Mouse (Mus musculus) embryonic facial prominence, embryonic 15.5 days (tissue): Measurements from ENCODE around the gene Efemp2. TPM values are rescaled to one million over a fixed set of nuclear protein-coding genes. Genes with fewer than 3 reads are reported as not detected.

Experiments used
- ATAC-seq: fragments of 200-750 bp; cut with Nextera tagmentation; 2 replicates; pipeline ENCODE4 v1.8.0; 2017; ENCODE audit warnings: low read depth, moderate TSS enrichment; ENCODE audit not compliant: insufficient number of reproducible peaks, low FRiP score, low TSS enrichment
- H3K27ac ChIP-seq: fragments of 300-500 bp; sonication (generic); replicated peaks from 2 replicates; pipeline ENCODE4 v1.5.1; 2015; ENCODE audit warnings: mild to moderate bottlenecking, inconsistent platforms
- H3K27me3 ChIP-seq: fragments of 300-500 bp; sonication (generic); 2 replicates; pipeline ENCODE4 v1.6.1; 2015; ENCODE audit warnings: inconsistent platforms
- H3K36me3 ChIP-seq: fragments of 300-500 bp; sonication (generic); 2 replicates; pipeline ENCODE4 v1.6.1; 2015; ENCODE audit warnings: mild to moderate bottlenecking, inconsistent platforms
- H3K4me1 ChIP-seq: fragments of 300-500 bp; sonication (generic); 2 replicates; pipeline ENCODE4 v1.6.1; 2015; ENCODE audit warnings: inconsistent platforms
- H3K4me2 ChIP-seq: fragments of 300-500 bp; sonication (generic); replicated peaks from 2 replicates; pipeline ENCODE4 v1.6.1; 2015; ENCODE audit warnings: mild to moderate bottlenecking, inconsistent platforms
- H3K4me3 ChIP-seq: fragments of 300-500 bp; sonication (generic); replicated peaks from 2 replicates; pipeline ENCODE4 v1.5.1; 2015; ENCODE audit warnings: mild to moderate bottlenecking, inconsistent platforms
- H3K9ac ChIP-seq: fragments of 300-500 bp; sonication (generic); 2 replicates; pipeline ENCODE4 v1.6.1; 2015; ENCODE audit warnings: inconsistent platforms
- H3K9me3 ChIP-seq: fragments of 300-500 bp; sonication (generic); replicated peaks from 2 replicates; pipeline ENCODE4 v1.6.1; 2016; ENCODE audit warnings: inconsistent platforms
- WGBS: fragments of 180-500 bp; shearing (Covaris S2); methylation state at CpG from one replicate; pipeline ENCODE4 v1.1.7; 2015; 5-methylcytosine and 5-hydroxymethylcytosine counted together
- polyA plus RNA-seq: library from polyadenylated mRNA; unstranded; fragments of >200 nt; fragmentation: Nextera tagmentation; extraction: Ambion mirVana; gene quantifications from 2 replicates; pipeline ENCODE4 v1.2.1, GENCODE M21; 2015

Gene Efemp2
- polyA plus RNA-seq, 1 experiment from 2014 or later = 219 TPM

DNA sequence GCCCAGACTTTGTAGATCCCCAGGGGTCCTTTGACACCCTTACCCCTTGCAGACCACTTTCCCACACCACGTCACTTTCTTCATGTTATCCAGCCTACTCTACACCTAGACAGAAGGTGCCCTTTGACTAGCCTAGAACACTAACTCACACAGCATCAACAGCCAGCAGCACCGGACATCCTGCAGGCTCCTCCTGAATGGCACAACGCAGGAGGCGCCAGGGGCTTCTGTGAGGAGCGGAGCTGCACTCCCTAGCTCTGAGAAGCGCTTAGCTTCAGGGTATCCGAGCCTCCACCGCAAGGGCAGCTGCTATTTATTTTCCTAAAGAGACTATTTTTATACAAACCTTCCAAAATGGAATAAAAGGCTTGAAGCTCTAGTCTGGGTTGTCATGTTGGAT lies 18.2 kb upstream of the Efemp2 start:
- peaks cover 11% of the 10 kb centered on the region; the same call in 1 of the 2 replicates for H3K27me3 ChIP-seq
- H3K27ac ChIP-seq = no peak overlapping the region
- H3K4me1 ChIP-seq = peaks cover 39% of the 10 kb centered on the region
- H3K9ac ChIP-seq = no peak overlapping the region
- H3K36me3 ChIP-seq = peaks cover 10% of the 10 kb centered on the region
- H3K9me3 ChIP-seq = no peaks in the 10 kb centered on the region
- 51% methylated on average over 8 of the region's 8 CpGs for WGBS
- peak overlapping the region; percentile 99 for H3K4me2 ChIP-seq
- no peak for ATAC-seq
- H3K4me3 ChIP-seq = peak overlapping the region; percentile 77

DNA sequence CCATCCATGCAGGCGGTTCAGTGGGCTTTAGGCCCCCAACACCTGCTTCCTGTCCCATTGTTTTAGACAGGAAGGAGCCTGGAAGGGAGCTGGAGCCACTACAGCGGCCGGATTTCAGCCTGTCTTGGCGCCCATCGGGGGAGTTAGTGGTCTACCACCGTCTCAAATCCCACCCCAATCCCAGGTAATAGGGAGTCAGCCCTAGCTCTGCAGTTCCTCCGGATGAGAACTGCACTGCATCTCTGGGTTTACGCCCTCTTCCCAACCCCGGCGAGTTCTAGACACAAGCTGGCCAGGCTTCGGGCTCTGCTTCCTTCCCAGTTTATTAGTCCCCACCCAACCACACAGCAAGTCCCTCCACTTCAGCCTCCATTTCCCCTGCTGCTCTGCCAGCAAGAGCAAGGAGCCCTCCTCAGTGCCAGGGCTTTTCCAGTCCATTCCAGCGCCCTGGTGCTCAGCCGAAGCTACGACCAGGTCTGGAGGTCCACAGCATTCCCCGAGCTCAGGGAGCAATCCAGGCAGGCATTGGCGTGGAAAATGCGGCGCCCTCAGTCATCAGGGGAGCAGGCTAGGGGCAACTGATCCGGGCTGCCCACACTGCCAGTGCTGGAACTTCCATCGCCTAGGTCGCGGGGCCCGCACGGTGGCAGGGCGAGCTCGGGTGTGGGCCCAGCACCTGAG lies 17.4 kb upstream of the Efemp2 start:
- H3K36me3 ChIP-seq = peaks cover 10% of the 10 kb centered on the region
- peak overlapping the region; percentile 74 for H3K9ac ChIP-seq
- peak overlapping the region; percentile 99 for H3K4me2 ChIP-seq
- peaks cover 46% of the 10 kb centered on the region for H3K4me1 ChIP-seq
- H3K27ac ChIP-seq = peak overlapping the region; percentile 92
- peak overlapping the region; percentile 77 for H3K4me3 ChIP-seq
- WGBS = 3% methylated on average over 26 of the region's 26 CpGs
- H3K9me3 ChIP-seq = no peaks in the 10 kb centered on the region
- H3K27me3 ChIP-seq = peaks cover 4% of the 10 kb centered on the region; the same call in 1 of the 2 replicates
- ATAC-seq = no peak

DNA sequence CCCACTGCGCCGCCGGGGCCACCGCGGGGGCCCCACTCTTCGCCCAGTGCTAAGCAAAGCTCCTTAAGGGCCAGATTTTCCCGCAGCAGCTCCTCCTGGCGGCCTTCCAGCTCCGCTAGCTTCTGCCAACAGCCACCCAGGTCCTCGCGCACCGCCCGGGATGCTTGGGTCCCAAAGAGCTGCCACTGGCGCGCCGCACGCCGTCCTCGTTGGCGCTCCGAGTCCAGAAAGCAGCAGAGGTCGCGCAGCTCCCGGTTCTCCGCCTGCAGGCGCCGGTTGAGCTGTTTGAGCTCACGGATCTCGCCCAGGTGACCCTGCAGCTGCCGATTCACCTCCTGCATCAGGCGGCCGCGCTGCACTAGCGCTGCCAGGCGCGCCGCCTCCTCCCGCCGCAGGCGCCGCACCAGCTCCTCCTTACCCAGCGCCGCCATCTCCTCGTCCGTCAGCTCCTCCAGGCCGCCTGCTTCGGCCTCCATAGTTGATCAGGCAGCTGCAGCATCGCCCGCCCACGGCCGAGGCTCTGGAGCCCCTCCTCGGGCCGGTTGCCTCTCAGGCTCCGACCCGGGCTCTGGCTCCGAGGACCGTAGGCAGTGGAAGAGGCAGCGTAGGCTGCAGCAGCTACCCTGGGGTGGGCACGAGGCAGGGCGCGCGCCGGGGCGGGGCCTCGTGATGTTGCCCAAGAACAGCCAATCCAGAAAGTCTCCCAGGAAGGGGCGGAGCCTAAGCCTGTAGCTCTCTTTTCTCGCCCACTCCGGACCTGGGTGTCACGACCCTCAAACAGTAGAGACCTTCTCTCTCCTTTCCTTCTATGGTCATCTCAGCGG lies 16.6 kb upstream of the Efemp2 start:
- Histone ChIP-seq H3K9ac (peak overlapping the region; percentile 74), H3K27ac (peak overlapping the region; percentile 92), H3K27me3 (peaks cover 4% of the 10 kb centered on the region; the same call in 1 of the 2 replicates), H3K4me3 (peak overlapping the region; percentile 77), H3K9me3 (no peaks in the 10 kb centered on the region), H3K4me2 (peak overlapping the region; percentile 99), H3K4me1 (peaks cover 52% of the 10 kb centered on the region), H3K36me3 (peaks cover 15% of the 10 kb centered on the region)
- peak; percentile 93 for ATAC-seq
- WGBS = under 1% methylated on average over 70 of the region's 70 CpGs

DNA sequence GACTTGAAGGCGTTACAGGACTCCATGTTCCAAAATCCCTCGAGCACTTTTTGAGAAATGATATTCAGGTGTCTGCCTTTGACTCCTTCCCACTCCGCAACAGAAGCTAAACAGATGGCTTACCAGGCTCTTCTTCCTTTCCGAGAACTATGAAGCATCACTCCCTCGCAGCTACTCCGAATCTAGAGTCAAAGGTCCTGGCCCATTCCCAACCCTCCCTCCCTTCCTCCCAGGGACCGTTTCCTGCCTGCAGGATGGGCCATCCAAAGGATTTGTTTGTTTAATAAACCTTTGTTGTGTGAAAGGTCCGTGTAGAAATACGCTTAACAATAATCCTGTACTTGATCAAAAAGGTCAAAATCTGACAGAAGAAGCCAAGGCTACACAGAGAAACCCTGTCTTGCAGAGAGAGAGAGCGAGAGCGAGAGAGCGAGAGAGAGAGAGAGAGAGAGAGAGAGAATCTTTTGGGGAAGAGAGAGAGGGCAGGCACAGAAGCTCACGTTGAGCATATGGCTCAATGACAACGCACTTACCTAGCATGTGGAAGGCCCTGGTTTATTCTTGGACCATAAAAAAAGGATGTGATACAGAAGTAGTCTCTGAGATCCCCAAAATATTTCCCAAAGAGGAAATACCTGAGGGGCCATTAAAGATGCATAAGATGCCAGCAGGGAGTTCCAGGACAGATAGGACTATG lies 15.9 kb upstream of the Efemp2 start, which contains the start of gene Ccdc85b:
Gene Ccdc85b (minus strand): TSS at position 149 of the 697 bp plus-strand sequence.
- Histone ChIP-seq H3K4me2 (peak within 1 kb of the TSS; percentile 99), H3K27me3 (peaks cover 4% of the 10 kb centered on the region; the same call in 1 of the 2 replicates), H3K27ac (peak within 1 kb of the TSS; percentile 92), H3K9ac (peak within 1 kb of the TSS; percentile 74), H3K9me3 (no peaks in the 10 kb centered on the region), H3K4me3 (peak within 1 kb of the TSS; percentile 77), H3K36me3 (peaks cover 22% of the 10 kb centered on the region), H3K4me1 (peaks cover 52% of the 10 kb centered on the region)
- ATAC-seq = no peak
- 13% methylated on average over 14 of the region's 14 CpGs for WGBS

DNA sequence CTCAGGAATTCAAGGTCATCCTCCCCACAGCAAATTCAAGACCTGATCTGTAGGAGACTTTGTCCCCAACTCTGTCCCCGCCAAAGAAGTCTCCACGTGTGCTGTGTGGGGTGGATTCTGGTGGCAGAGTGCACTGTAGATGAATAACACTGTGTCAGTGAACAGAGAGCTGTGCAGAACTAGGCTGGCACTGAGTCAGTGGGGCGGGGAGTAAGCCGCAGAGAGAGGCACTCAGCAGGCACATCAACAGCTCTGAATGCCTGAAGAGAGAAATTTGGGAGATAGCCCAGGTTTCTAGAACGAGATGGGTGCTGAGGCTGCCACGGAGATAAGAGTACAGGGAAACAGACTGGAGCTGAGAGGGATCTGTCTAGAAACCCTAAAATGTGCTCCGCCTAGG lies 14.7 kb upstream of the Efemp2 start:
- Histone ChIP-seq H3K27me3 (peaks cover 4% of the 10 kb centered on the region; the same call in 1 of the 2 replicates), H3K4me2 (no peak overlapping the region), H3K27ac (no peak overlapping the region), H3K36me3 (peaks cover 23% of the 10 kb centered on the region), H3K4me1 (peaks cover 57% of the 10 kb centered on the region), H3K9me3 (no peaks in the 10 kb centered on the region), H3K4me3 (no peak overlapping the region), H3K9ac (no peak overlapping the region)
- 65% methylated on average over 7 of the region's 7 CpGs for WGBS
- no peak for ATAC-seq

DNA sequence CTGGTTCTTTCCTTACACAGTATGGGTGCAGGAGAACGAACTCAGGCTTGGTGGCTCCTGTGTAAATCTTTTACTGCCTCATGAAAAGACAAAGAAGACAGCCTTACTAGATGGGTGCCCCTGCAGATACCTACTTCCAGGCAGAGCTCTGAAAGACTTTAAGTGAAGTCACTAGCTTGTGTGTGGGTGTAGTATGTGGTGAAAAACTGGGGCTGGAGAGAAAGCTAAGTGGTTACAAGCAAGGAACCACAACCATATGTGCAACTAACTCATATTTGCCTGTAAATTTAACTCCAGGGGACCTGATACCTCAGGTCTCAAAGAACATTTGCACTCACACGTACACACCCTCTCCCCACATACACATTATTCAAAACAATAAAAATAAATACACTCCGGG lies 13.9 kb upstream of the Efemp2 start:
- Histone ChIP-seq H3K9me3 (no peaks in the 10 kb centered on the region), H3K27ac (peak overlapping the region; percentile 84), H3K36me3 (peaks cover 25% of the 10 kb centered on the region), H3K9ac (peak overlapping the region; percentile 66), H3K4me2 (peak overlapping the region; percentile 86), H3K4me1 (peaks cover 61% of the 10 kb centered on the region), H3K4me3 (peak overlapping the region; percentile 89), H3K27me3 (peaks cover 4% of the 10 kb centered on the region; the same call in 1 of the 2 replicates)
- 31% methylated on average over 3 of the region's 3 CpGs for WGBS
- no peak for ATAC-seq

DNA sequence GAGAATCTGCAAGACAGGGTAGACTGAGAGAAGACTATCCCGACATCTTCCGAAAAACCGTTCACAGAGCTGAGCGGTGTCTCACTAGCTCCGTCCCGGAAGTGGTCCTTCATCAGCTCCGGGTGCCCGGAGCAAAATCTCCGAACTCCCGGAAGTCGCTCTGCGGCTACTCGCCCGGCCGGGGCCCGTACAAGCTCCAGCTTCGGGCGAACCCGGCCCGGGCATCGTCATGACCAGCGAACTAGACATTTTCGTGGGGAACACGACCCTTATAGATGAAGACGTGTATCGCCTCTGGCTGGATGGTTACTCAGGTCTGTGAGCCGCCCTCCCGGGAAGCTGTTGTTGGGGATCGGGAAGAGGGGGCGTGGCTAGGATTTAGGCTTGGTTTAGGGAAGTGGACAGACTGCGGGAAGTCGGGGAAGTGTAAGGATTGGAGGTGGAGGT lies 13.3 kb upstream of the Efemp2 start, which contains the start of gene Fibp:
Gene Fibp (plus strand): TSS at position 151 of the 447 bp plus-strand sequence.
- WGBS = under 1% methylated on average over 32 of the region's 32 CpGs

DNA sequence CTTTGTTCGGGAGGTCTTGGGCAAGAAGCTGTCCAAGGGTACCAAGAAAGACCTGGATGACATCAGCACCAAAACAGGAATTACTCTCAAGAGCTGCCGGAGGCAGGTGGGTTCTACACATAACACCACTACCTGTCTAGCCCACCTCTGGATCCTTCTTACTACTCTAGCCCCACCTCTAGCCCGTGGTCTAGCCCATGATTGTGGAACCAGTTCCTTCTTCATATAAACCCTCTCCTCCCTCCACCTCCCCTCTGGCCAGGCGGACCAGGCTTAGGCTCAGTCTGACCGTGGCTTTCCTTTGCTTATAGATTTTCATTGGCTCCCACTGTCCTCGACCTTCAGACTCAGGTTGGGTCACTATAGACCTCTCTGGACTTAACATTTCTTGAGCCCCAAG lies 12.3 kb upstream of the Efemp2 start:
- no peaks in the 10 kb centered on the region for H3K9me3 ChIP-seq
- ATAC-seq = no peak
- peaks cover 4% of the 10 kb centered on the region; the same call in 1 of the 2 replicates for H3K27me3 ChIP-seq
- peak overlapping the region; percentile 86 for H3K4me2 ChIP-seq
- H3K9ac ChIP-seq = 0 out of 2 replicates have a peak overlapping the region, but pooled peaks have one; percentile 66
- peaks cover 45% of the 10 kb centered on the region for H3K4me1 ChIP-seq
- H3K36me3 ChIP-seq = peaks cover 40% of the 10 kb centered on the region
- H3K4me3 ChIP-seq = peak overlapping the region; percentile 89
- no peak overlapping the region for H3K27ac ChIP-seq
- WGBS = 84% methylated on average over 6 of the region's 6 CpGs

More for the DNA sequence above, 13.3 kb upstream of the Efemp2 start, which contains the start of gene Fibp:
- Histone ChIP-seq H3K4me1 (peaks cover 55% of the 10 kb centered on the region), H3K4me3 (peak within 1 kb of the TSS; percentile 89), H3K9me3 (no peaks in the 10 kb centered on the region), H3K4me2 (peak within 1 kb of the TSS; percentile 86), H3K27ac (peak within 1 kb of the TSS; percentile 84), H3K27me3 (peaks cover 4% of the 10 kb centered on the region; the same call in 1 of the 2 replicates), H3K36me3 (peaks cover 30% of the 10 kb centered on the region), H3K9ac (peak within 1 kb of the TSS; percentile 66)
- peak; percentile 46 for ATAC-seq

DNA sequence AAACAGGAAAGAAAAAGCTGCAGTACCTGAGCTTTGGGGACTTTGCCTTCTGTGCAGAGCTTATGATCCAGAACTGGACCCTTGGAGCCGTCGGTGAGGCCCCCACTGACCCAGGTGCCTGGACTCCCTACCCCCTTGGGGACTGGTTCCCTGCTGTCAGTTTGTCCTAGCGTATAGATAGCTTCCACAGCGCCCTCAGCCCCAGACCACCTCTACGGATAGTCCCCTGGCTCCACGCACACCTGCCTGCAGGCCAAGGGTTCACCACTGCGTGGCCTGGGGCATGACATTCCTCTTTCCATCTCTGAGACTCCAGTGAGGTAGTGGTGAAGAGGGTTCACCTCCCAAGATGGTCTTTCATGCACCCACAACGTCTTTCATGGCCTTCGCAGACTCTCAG lies 10.5 kb upstream of the Efemp2 start:
- Histone ChIP-seq H3K4me1 (peaks cover 31% of the 10 kb centered on the region), H3K4me2 (no peak overlapping the region), H3K9ac (no peak overlapping the region), H3K36me3 (peaks cover 56% of the 10 kb centered on the region), H3K4me3 (no peak overlapping the region), H3K27ac (no peak overlapping the region), H3K9me3 (no peaks in the 10 kb centered on the region), H3K27me3 (peaks cover 4% of the 10 kb centered on the region; the same call in 1 of the 2 replicates)
- 87% methylated on average over 9 of the region's 9 CpGs for WGBS
- no peak for ATAC-seq

DNA sequence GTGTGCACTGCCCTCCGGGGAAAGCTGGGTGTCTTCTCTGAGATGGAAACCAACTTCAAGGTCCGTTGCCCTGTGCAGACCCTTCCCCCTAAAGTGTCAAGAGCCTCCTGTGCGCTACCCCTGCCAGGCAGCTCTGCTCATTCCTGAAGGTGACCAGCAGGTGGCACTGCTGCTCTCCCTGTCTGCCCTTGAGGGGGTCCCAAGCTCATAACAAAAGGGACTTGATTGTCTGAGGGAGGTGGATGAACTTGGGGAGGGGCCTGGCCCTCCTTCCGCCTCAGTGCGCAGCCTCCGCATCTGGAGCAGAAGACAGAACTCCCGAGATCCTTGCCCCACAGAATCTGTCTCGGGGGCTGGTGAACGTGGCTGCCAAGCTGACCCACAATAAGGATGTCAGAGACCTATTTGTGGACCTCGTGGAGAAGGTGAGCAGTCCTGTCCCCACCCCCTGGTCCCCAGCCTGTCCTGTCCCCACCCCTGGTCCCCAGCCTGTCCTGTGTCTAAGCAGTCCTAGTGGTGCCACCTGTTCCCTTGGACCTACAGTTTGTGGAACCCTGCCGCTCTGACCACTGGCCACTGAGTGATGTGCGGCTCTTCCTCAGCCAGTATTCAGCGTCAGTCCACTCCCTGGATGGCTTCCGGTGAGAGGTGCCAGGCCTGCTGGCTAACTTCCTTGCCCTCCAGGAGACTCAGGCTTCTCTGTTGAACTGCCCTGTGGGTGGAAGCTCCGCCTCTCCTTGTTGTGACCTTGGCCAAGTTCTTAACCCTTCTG lies 9.8 kb upstream of the Efemp2 start:
- H3K4me3 ChIP-seq = peak overlapping the region; percentile 31
- H3K4me2 ChIP-seq = peak overlapping the region; percentile 46
- peak overlapping the region; percentile 40 for H3K27ac ChIP-seq
- peaks cover 32% of the 10 kb centered on the region for H3K4me1 ChIP-seq
- peaks cover 56% of the 10 kb centered on the region for H3K36me3 ChIP-seq
- H3K9me3 ChIP-seq = no peaks in the 10 kb centered on the region
- peak; percentile 29; the same call in 1 of the 2 replicates for ATAC-seq
- H3K27me3 ChIP-seq = peaks cover 2% of the 10 kb centered on the region; the same call in 1 of the 2 replicates
- 35% methylated on average over 15 of the region's 15 CpGs for WGBS
- peak overlapping the region; percentile 15; the same call in 1 of the 2 replicates for H3K9ac ChIP-seq
